Mouse (Mus musculus) right cerebral cortex, postnatal 36 days (tissue): ENCODE results near the gene Slmap.
"Not testable (repeated sequence)": the region's sequence is repeated elsewhere in the genome, so short reads cannot be mapped to it uniquely, and the experiment has no call there.

Experiments
- DNase-seq, 2 experiments: peaks; one replicate each; pipeline ENCODE4 v3.0.0; 2022; ENCODE audit warnings: low spot score in 2 of 2, mixed read lengths in 1 of 2

Gene Slmap

GRCm38 (mm10) chr14:26398508-26399160, 136.1 kb downstream of the Slmap start:
- DNase-seq: no peak

- no peak for DNase-seq
These were observed 142.9 kb downstream of the Slmap start for GRCm38 (mm10) chr14:26391866-26392265.

- DNase-seq: not testable (repeated sequence)
These were observed 145.8 kb downstream of the Slmap start for GRCm38 (mm10) chr14:26388961-26389360.

- not testable (repeated sequence) for DNase-seq
These were observed 147.7 kb downstream of the Slmap start for GRCm38 (mm10) chr14:26386999-26387398.

GRCm38 (mm10) chr14:26385659-26386058, 149.1 kb downstream of the Slmap start:
- not testable (repeated sequence) for DNase-seq

DNA sequence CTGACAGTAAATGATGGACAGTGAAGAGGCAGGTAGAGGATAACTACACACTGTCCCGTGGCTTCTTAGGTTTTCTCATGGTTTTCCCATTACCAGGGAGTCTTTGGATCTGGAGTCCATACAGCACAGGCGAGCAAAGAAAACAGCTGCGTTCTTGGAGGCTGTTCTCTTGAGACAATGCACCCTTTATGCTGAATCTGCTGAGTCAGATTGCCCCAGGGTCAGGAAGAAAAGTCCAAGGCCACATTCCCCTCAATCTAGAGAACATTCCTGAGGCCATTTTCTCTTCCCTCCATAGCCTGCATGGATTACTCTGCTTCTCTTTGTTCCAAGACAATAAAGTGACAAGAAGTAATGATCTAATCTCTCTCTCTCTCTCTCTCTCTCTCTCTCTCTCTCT, 155.7 kb downstream of the Slmap start:
- no peak for DNase-seq

GRCm38 (mm10) chr14:26376652-26377051, 158.1 kb downstream of the Slmap start:
- peak; percentile 5 to 15 for DNase-seq
